Mouse (Mus musculus): ENCODE measurements at regions not wholly inside any gene's neighbourhood (a gene's known extent, or its start where the extent isn't known, plus 50 kb on each side); places are given as distances from the start of the nearest gene placed in this dataset.

DNA sequence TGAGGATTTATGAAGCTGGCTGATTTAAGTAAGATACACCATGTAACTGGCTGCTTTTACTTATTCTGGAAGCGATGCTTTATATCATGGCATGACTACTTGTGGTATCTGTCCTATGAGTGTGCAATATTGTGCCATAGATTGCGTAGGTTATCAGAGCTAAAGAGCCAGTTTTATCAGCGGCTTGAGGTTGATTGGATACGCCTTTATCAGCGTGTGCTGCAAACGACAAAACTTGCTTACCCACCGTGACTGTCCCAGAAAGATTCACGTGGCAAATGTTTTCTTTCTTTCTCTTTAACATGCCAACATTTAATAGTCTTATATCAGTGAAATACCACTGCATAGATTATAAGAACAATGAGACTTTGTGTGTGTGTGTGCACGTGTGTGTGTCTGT, 384.1 kb downstream of the Setd4 start:
- Histone ChIP-seq H3K4me3 (ENCODE audit: control insufficient read depth, low read depth, low read length) (no peak overlapping the region), H3K4me1 (ENCODE audit: control insufficient read depth, insufficient read depth, low read length) (no peaks in the 10 kb centered on the region), H3K27ac (ENCODE audit: control insufficient read depth, insufficient read depth, low read depth, low read length) (no peak overlapping the region), H3K36me3 (ENCODE audit: control insufficient read depth, insufficient read depth, low read length) (no peaks in the 10 kb centered on the region), H3K27me3 (ENCODE audit: control insufficient read depth, insufficient read depth, low read length) (no peaks in the 10 kb centered on the region)
- TF ChIP-seq POLR2A (IDR thresholded peaks at IDR 0.05; ENCODE audit: control insufficient read depth, low read depth, low read length), result no peak
- no peak for TF ChIP-seq CTCF (IDR thresholded peaks at IDR 0.05; ENCODE audit: control insufficient read depth, insufficient read depth, insufficient replicate concordance, low read depth, low read length)

DNA sequence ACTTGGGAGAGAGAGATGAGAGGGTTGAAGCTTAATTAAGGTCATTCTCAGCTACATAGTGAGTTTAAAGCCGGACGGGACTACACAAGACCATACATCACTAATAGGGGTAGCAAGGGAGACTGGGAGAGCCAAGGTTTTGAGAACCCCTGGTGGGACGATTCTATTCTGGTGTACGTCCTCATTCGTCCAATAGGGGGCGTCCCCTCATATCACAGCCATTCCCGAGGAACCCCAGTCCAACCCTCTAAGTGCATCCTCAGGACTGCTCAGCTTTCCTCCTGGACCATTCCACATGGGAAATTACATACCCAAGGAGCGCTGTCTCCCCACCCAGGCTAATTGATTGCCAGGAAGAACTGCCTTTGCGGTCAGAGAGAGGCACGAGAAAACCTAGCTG, 385.5 kb downstream of the Setd4 start:
- Histone ChIP-seq H3K4me1 (ENCODE audit: control insufficient read depth, insufficient read depth, low read length) (no peaks in the 10 kb centered on the region), H3K36me3 (ENCODE audit: control insufficient read depth, insufficient read depth, low read length) (no peaks in the 10 kb centered on the region), H3K27me3 (ENCODE audit: control insufficient read depth, insufficient read depth, low read length) (no peaks in the 10 kb centered on the region), H3K27ac (ENCODE audit: control insufficient read depth, insufficient read depth, low read depth, low read length) (no peak overlapping the region), H3K4me3 (ENCODE audit: control insufficient read depth, low read depth, low read length) (no peak overlapping the region)
- TF ChIP-seq POLR2A (IDR thresholded peaks at IDR 0.05; ENCODE audit: control insufficient read depth, low read depth, low read length) (no peak), CTCF (IDR thresholded peaks at IDR 0.05; ENCODE audit: control insufficient read depth, insufficient read depth, insufficient replicate concordance, low read depth, low read length) (peak; percentile 40; the same call in 1 of the 2 replicates)

DNA sequence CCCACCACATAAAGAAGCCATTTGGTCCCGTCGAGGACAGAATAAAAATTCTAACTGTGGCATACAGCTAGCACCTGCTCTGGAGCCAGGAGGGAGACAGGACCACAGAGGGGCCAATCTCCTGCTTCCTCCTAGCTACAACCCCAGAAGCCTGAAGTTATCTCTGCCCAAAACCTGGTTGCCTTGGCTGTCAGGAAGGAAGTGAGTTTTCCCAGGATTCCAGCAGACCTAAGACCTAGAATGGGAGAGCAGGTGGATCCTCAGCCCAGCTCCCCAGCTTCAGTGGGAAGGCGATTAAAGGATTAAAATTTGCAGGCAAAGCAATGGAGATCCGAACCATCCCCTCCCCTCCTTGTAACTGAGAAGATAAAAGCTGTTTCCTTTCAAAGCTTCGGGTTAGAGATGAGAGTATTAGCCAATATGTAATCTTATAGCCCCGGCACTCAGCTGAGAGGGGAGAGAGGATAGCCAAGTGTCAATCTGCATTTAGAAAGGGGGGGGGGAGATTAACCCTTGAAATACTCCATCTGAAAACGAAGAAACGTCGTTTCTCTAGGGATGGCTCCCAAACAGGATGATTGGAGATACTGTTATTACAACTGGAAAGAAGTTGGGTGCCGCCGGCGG, 386.1 kb downstream of the Setd4 start:
- Histone ChIP-seq H3K4me3 (ENCODE audit: control insufficient read depth, low read depth, low read length) (no peak overlapping the region), H3K27me3 (ENCODE audit: control insufficient read depth, insufficient read depth, low read length) (no peaks in the 10 kb centered on the region), H3K4me1 (ENCODE audit: control insufficient read depth, insufficient read depth, low read length) (no peaks in the 10 kb centered on the region), H3K27ac (ENCODE audit: control insufficient read depth, insufficient read depth, low read depth, low read length) (no peak overlapping the region), H3K36me3 (ENCODE audit: control insufficient read depth, insufficient read depth, low read length) (no peaks in the 10 kb centered on the region)
- no peak for TF ChIP-seq POLR2A (IDR thresholded peaks at IDR 0.05; ENCODE audit: control insufficient read depth, low read depth, low read length)

DNA sequence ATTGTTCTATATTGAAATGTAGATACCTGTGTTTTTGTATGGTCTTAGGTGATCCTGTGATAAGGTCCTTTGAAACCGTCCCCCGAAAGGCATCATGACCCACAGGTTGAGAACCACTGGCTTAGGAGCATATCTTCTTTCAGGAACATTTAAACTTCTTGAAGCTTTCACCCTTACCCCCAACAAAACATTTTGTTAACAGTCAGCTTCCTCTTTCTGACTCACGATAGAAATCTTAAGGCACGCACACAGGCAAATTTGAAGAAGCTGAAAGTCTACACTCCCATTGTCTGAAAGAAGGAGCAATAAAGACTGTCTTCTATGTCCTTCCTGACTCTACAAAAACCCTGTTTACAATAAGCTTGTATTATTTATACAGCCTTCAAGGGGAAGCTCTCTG, 388.2 kb downstream of the Setd4 start:
- no peaks in the 10 kb centered on the region for H3K36me3 ChIP-seq (ENCODE audit: control insufficient read depth, insufficient read depth, low read length)
- no peaks in the 10 kb centered on the region for H3K27me3 ChIP-seq (ENCODE audit: control insufficient read depth, insufficient read depth, low read length)
- no peak overlapping the region for H3K4me3 ChIP-seq (ENCODE audit: control insufficient read depth, low read depth, low read length)
- TF ChIP-seq POLR2A (IDR thresholded peaks at IDR 0.05; ENCODE audit: control insufficient read depth, low read depth, low read length) (no peak), CTCF (IDR thresholded peaks at IDR 0.05; ENCODE audit: control insufficient read depth, insufficient read depth, insufficient replicate concordance, low read depth, low read length) (no peak)
- no peak overlapping the region for H3K27ac ChIP-seq (ENCODE audit: control insufficient read depth, insufficient read depth, low read depth, low read length)
- H3K4me1 ChIP-seq (ENCODE audit: control insufficient read depth, insufficient read depth, low read length), result no peaks in the 10 kb centered on the region

DNA sequence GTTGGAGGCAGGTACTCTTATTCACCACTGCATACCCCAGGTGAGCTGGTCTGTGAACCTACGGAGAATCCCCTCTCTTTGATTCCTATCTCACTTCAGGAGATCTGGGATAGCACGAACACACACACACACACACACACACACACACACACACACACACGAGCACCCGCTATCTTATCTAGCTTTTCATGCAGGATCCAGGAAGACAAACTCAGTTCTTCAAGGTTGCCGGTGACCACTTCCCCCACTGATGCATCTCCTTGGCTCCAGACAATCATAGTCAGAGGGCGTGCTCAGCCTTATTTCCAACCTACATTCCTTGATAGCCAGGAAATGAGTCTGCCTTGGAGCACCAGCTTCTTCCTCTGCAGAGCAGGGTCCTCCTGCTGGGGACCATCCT, 387.7 kb upstream of the Runx1 start:
- TF ChIP-seq POLR2A (IDR thresholded peaks at IDR 0.05; ENCODE audit: control insufficient read depth, low read depth, low read length) (no peak), CTCF (IDR thresholded peaks at IDR 0.05; ENCODE audit: control insufficient read depth, insufficient read depth, insufficient replicate concordance, low read depth, low read length) (no peak)
- Histone ChIP-seq H3K36me3 (ENCODE audit: control insufficient read depth, insufficient read depth, low read length) (no peaks in the 10 kb centered on the region), H3K4me3 (ENCODE audit: control insufficient read depth, low read depth, low read length) (no peak overlapping the region)

DNA sequence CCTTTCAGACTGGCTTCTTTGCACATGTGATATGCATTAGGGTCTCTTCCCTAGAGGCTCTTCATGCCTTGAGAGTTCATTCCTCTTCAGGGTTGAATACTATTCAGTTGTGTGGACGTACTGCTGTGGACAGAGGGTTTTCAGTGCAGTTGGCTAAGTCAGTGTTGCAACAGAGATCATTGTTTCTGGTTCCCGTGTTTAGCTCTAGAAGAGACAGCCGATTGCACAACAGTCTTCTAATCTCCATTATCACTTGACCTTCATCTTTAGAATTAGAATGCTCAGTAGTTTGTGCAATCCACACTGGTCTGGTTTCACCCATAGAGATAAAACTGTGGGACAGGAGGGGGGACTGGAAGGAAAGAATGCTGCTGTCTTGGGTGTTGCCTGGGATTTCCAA, 381.7 kb upstream of the Runx1 start:
- Histone ChIP-seq H3K4me3 (ENCODE audit: control insufficient read depth, low read depth, low read length) (no peak overlapping the region), H3K36me3 (ENCODE audit: control insufficient read depth, insufficient read depth, low read length) (no peaks in the 10 kb centered on the region), H3K27me3 (ENCODE audit: control insufficient read depth, insufficient read depth, low read length) (no peaks in the 10 kb centered on the region), H3K4me1 (ENCODE audit: control insufficient read depth, insufficient read depth, low read length) (no peaks in the 10 kb centered on the region; the same call in 1 of the 2 replicates), H3K27ac (ENCODE audit: control insufficient read depth, insufficient read depth, low read depth, low read length) (no peak overlapping the region)
- TF ChIP-seq POLR2A (IDR thresholded peaks at IDR 0.05; ENCODE audit: control insufficient read depth, low read depth, low read length) (no peak), CTCF (IDR thresholded peaks at IDR 0.05; ENCODE audit: control insufficient read depth, insufficient read depth, insufficient replicate concordance, low read depth, low read length) (no peak)

More for the DNA sequence above, 387.7 kb upstream of the Runx1 start:
- H3K4me1 ChIP-seq (ENCODE audit: control insufficient read depth, insufficient read depth, low read length), result no peaks in the 10 kb centered on the region
- no peaks in the 10 kb centered on the region for H3K27me3 ChIP-seq (ENCODE audit: control insufficient read depth, insufficient read depth, low read length)
- H3K27ac ChIP-seq (ENCODE audit: control insufficient read depth, insufficient read depth, low read depth, low read length), result no peak overlapping the region

DNA sequence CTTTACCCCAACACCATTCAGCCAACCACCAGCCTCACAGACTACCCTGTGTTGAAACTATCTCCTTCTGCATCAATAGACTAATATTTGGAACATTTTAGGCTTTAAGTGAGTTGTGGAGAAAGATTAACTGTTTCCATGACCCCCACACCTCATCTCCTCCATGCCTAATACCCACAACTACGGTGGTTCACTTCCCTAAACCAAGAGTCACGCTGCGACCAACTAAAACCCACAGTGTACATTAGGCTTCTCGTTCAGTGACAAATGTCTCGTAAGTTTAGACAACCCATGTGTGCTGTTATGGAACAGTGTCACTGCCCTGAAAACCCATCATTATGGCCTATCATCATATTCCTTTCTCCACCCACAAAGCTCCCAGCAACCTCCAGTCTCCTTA, 381.3 kb upstream of the Runx1 start:
- no peaks in the 10 kb centered on the region; the same call in 1 of the 2 replicates for H3K4me1 ChIP-seq (ENCODE audit: control insufficient read depth, insufficient read depth, low read length)
- no peaks in the 10 kb centered on the region for H3K36me3 ChIP-seq (ENCODE audit: control insufficient read depth, insufficient read depth, low read length)
- H3K27me3 ChIP-seq (ENCODE audit: control insufficient read depth, insufficient read depth, low read length), result no peaks in the 10 kb centered on the region
- TF ChIP-seq CTCF (IDR thresholded peaks at IDR 0.05; ENCODE audit: control insufficient read depth, insufficient read depth, insufficient replicate concordance, low read depth, low read length) (no peak), POLR2A (IDR thresholded peaks at IDR 0.05; ENCODE audit: control insufficient read depth, low read depth, low read length) (no peak)
- H3K4me3 ChIP-seq (ENCODE audit: control insufficient read depth, low read depth, low read length), result no peak overlapping the region
- H3K27ac ChIP-seq (ENCODE audit: control insufficient read depth, insufficient read depth, low read depth, low read length), result no peak overlapping the region

DNA sequence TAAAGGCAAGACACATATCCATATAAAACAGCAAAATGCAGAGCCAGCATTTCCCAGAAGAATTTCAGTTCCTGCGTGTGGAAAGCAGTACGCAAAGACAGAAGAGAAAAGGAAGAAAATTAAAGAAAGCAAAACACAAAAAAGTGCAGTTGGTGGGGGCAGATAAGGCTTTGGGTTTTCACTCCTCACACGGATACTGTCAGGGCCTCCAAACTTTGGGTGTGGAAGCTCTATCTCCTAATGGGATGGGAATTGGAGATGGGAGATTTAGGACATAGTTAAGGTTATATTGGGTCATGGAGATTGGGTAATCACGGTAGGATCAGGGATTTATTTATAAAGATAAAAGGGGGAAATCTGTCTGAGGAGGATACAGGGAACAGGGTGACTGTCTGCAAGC, 380.4 kb upstream of the Runx1 start:
- TF ChIP-seq CTCF (IDR thresholded peaks at IDR 0.05; ENCODE audit: control insufficient read depth, insufficient read depth, insufficient replicate concordance, low read depth, low read length) (no peak), POLR2A (IDR thresholded peaks at IDR 0.05; ENCODE audit: control insufficient read depth, low read depth, low read length) (no peak)
- Histone ChIP-seq H3K4me3 (ENCODE audit: control insufficient read depth, low read depth, low read length) (no peak overlapping the region), H3K27ac (ENCODE audit: control insufficient read depth, insufficient read depth, low read depth, low read length) (no peak overlapping the region), H3K27me3 (ENCODE audit: control insufficient read depth, insufficient read depth, low read length) (no peaks in the 10 kb centered on the region), H3K36me3 (ENCODE audit: control insufficient read depth, insufficient read depth, low read length) (no peaks in the 10 kb centered on the region), H3K4me1 (ENCODE audit: control insufficient read depth, insufficient read depth, low read length) (no peaks in the 10 kb centered on the region; the same call in 1 of the 2 replicates)
